Mouse (Mus musculus) embryonic facial prominence, embryonic 13.5 days (tissue): ENCODE measurements around the gene Tmem123. TPM values are rescaled to one million over a fixed set of nuclear protein-coding genes. Genes with fewer than 3 reads are reported as not detected.

Source experiments
- ATAC-seq: fragments of 200-750 bp; cut with Nextera tagmentation; 2 replicates; pipeline ENCODE4 v1.8.0; 2017; ENCODE audit warnings: low read depth; ENCODE audit not compliant: insufficient number of reproducible peaks, insufficient read depth, low FRiP score, low TSS enrichment
- H3K27ac ChIP-seq: fragments of 300-500 bp; sonication (generic); 2 replicates; pipeline ENCODE4 v1.5.1; 2015; ENCODE audit warnings: moderate library complexity, mild to moderate bottlenecking, inconsistent platforms
- H3K27me3 ChIP-seq: fragments of 300-500 bp; sonication (generic); 2 replicates; pipeline ENCODE4 v1.6.1; 2015; ENCODE audit warnings: mild to moderate bottlenecking, inconsistent platforms
- H3K36me3 ChIP-seq: fragments of 300-500 bp; sonication (generic); 2 replicates; pipeline ENCODE4 v1.6.1; 2015; ENCODE audit warnings: mild to moderate bottlenecking, inconsistent platforms
- H3K4me1 ChIP-seq: fragments of 300-500 bp; sonication (generic); 2 replicates; pipeline ENCODE4 v1.6.1; 2015; ENCODE audit warnings: inconsistent platforms
- H3K4me2 ChIP-seq: fragments of 300-500 bp; sonication (generic); 2 replicates; pipeline ENCODE4 v1.6.1; 2015; ENCODE audit warnings: moderate library complexity, mild to moderate bottlenecking, inconsistent platforms
- H3K4me3 ChIP-seq: fragments of 300-500 bp; sonication (generic); 2 replicates; pipeline ENCODE4 v1.5.1; 2015; ENCODE audit warnings: mild to moderate bottlenecking, inconsistent platforms
- H3K9ac ChIP-seq: fragments of 300-500 bp; sonication (generic); 2 replicates; pipeline ENCODE4 v1.6.1; 2015; ENCODE audit warnings: mild to moderate bottlenecking, inconsistent platforms
- H3K9me3 ChIP-seq: fragments of 300-500 bp; sonication (generic); 2 replicates; pipeline ENCODE4 v1.6.1; 2016; ENCODE audit warnings: inconsistent platforms
- WGBS: fragments of 180-500 bp; shearing (Covaris S2); methylation state at CpG from one replicate; pipeline ENCODE4 v1.1.7; 2015; ENCODE audit warnings: mixed read lengths; 5-methylcytosine and 5-hydroxymethylcytosine counted together
- polyA plus RNA-seq: library from polyadenylated mRNA; unstranded; fragments of >200 nt; fragmentation: Nextera tagmentation; extraction: Ambion mirVana; gene quantifications from 2 replicates; pipeline ENCODE4 v1.2.1, GENCODE M21; 2015

Gene Tmem123
- 75.1 and 78.1 TPM in 2 replicates for polyA plus RNA-seq

DNA sequence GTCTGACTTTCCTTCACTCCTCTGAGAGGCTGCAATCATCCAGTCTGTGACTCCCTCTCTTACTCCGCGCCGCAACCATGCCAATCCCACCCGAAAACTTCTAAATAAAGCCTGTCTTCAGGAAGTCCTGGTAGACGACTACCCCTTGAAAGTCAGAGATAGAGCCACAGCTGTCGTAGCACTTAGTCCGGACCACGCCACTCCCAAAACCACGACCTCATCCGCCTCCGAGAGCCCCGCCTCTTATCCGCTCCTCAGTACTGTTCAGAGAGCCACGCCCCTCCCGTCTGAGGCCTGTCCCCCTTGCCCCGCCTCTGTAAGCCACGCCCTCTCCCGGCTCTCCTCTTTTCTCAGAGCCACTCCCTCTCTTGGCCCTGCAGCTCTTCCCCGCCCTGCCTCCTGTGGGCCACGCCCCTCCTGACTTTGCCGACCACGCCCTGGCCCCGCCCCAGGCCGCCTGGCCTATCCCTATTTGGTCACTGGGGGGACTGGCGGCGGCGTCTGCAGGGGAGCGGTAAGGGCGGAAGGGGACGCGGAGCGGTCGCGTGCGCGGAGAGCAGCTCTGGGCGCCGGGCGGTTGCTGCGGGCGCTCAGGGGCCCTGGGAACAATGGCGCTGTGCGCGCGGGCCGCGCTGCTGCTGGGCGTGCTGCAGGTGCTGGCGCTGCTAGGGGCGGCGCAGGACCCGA is at the start of gene Tmem123:
Gene Tmem123 (plus strand): TSS at position 428 of the 687 bp plus-strand sequence.
- H3K4me2 ChIP-seq: peak within 1 kb of the TSS; percentile 75
- H3K36me3 ChIP-seq: peaks cover 3% of the 10 kb centered on the region; the same call in 1 of the 2 replicates
- H3K27ac ChIP-seq: peak within 1 kb of the TSS; percentile 73
- H3K9me3 ChIP-seq: peaks cover 6% of the 10 kb centered on the region; the same call in 1 of the 2 replicates
- H3K4me3 ChIP-seq: peak within 1 kb of the TSS; percentile 75
- WGBS: 0% methylated on average over 52 of the region's 52 CpGs
- peaks cover 12% of the 10 kb centered on the region for H3K27me3 ChIP-seq
- peak; percentile 98 for ATAC-seq
- H3K4me1 ChIP-seq: peaks cover 23% of the 10 kb centered on the region
- peak within 1 kb of the TSS; percentile 84 for H3K9ac ChIP-seq

DNA sequence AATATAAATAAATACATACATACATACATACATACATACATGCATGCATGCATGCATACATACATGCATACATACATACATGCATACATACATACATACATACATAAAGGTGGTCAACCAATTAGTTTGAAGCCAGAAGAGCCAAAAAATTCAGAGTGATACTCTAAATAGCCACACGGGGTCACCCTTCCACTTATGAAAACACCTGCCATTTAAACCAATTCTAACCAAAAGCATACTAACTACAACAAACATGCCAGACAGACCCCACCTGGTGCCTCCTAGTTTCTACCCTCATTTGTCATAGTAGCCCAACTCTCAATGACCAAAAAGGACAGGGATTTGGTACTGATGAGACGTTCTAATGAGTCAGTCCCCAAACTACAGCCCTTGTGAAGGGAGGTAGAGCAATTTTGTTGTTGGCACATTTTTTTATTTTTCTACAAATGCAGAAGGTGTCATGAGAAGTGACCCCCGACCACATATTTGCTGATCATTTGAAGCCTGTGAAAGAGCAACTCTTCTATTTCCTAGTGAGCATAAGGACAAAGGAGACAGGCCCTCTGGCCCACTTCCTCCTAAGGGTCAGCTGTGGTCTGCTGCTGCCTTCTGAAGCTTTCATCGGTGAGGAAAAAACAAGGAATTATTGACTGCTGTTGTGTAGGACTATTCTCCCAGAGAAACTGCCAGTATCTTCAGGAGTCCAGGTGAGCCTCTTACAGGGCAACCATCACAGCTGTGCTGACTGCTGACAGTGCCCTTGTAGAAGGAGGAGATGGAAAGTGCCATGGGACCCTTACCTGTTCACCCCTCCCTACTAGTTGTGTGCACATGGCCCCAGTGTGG is 49.6 kb upstream of the Tmem123 start:
- no peak overlapping the region for H3K9ac ChIP-seq
- WGBS: 38% methylated on average over 4 of the region's 4 CpGs
- no peak overlapping the region for H3K27ac ChIP-seq
- H3K27me3 ChIP-seq: no peaks in the 10 kb centered on the region
- no peak for ATAC-seq
- no peak overlapping the region for H3K4me3 ChIP-seq
- H3K4me2 ChIP-seq: no peak overlapping the region
- no peaks in the 10 kb centered on the region for H3K9me3 ChIP-seq
- no peaks in the 10 kb centered on the region for H3K4me1 ChIP-seq
- no peaks in the 10 kb centered on the region for H3K36me3 ChIP-seq

DNA sequence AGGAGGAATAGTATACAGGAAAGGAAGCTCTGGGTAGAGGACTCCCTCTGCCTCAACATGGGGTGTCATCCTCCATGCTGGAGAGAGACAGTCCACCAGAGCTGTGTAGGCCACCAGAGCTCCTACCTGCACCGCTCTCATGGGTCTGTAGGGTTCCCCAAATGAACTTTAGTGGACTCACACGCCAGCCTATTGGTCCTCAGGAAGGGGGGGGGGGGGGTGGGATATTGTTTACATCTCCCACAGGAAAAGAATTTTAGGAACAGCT is 49.0 kb upstream of the Tmem123 start:
- H3K4me2 ChIP-seq: no peak overlapping the region
- H3K27ac ChIP-seq: no peak overlapping the region
- no peaks in the 10 kb centered on the region for H3K4me1 ChIP-seq
- H3K27me3 ChIP-seq: no peaks in the 10 kb centered on the region
- no peak overlapping the region for H3K4me3 ChIP-seq
- no peak overlapping the region for H3K9ac ChIP-seq
- 83% methylated on average over 2 of the region's 2 CpGs for WGBS
- no peak for ATAC-seq
- no peaks in the 10 kb centered on the region for H3K9me3 ChIP-seq
- H3K36me3 ChIP-seq: no peaks in the 10 kb centered on the region

DNA sequence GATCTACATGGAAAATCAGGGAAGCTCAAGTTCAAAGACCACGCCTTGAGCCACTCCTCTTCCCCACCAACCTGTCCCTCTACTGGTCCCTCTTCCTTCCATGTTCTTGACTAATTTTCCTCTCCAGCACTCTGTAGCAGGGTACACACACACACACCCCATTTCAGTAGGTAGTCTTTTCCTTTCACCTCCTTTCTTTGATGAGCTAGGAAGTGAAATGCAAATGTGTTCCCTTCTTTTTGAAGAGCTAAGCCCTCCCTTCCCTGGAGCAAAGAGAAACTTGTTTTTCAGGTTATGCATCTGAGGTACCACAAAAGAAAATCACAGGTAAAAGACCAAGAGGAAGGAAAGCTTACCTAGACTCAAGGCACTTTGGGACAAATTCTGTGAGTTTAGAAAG is 42.3 kb upstream of the Tmem123 start:
- no peak overlapping the region for H3K4me2 ChIP-seq
- H3K4me3 ChIP-seq: no peak overlapping the region
- H3K27me3 ChIP-seq: no peaks in the 10 kb centered on the region
- H3K36me3 ChIP-seq: no peaks in the 10 kb centered on the region
- H3K9me3 ChIP-seq: no peaks in the 10 kb centered on the region
- no peak overlapping the region for H3K27ac ChIP-seq
- 84% methylated on average over 1 of the region's 1 CpGs for WGBS
- no peak for ATAC-seq
- H3K4me1 ChIP-seq: no peaks in the 10 kb centered on the region
- no peak overlapping the region for H3K9ac ChIP-seq

DNA sequence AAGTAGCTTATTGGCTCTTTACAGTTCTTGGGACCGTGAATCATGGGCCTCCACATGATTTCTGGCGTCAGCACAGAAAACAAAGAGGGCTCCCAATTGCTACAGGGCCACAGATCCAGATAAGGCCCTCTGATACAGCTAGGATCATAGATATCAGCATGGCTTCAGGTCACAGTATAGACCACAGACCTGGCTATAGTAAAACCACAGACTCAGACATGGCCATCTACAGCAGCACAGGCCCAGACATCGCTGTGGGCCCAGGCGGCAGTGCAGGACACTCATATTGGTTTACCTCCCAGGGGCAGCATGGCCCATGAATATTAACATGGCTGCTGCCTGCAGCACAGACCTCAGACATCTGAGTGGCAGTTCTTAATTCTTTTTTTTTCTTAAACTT is 34.8 kb upstream of the Tmem123 start:
- no peaks in the 10 kb centered on the region for H3K27me3 ChIP-seq
- no peaks in the 10 kb centered on the region for H3K9me3 ChIP-seq
- H3K9ac ChIP-seq: no peak overlapping the region
- no peak overlapping the region for H3K4me3 ChIP-seq
- 77% methylated on average over 4 of the region's 4 CpGs for WGBS
- no peaks in the 10 kb centered on the region for H3K4me1 ChIP-seq
- H3K4me2 ChIP-seq: no peak overlapping the region
- ATAC-seq: no peak
- no peaks in the 10 kb centered on the region for H3K36me3 ChIP-seq
- H3K27ac ChIP-seq: no peak overlapping the region

DNA sequence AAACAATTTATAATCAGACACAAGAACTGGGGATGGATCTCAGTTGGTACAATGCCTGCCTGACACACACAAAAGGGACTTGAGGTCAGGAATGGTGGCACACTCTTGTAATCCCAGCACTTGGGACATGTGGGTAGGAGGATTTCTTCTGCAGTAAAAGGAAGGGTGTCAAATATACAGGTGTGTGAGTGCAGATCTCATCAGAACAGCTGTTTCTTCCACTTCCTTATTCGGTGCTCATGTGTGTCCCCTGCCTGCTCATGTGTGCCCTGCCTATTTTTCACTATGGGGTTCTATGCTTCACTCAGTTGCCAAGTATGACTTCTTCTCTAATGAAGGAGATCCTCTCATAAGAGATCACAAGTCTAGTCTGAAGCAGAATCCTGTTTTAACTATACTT is 21.1 kb upstream of the Tmem123 start:
- H3K36me3 ChIP-seq: no peaks in the 10 kb centered on the region
- no peak overlapping the region for H3K4me2 ChIP-seq
- no peaks in the 10 kb centered on the region for H3K27me3 ChIP-seq
- no peak overlapping the region for H3K9ac ChIP-seq
- no peak overlapping the region for H3K27ac ChIP-seq
- H3K4me3 ChIP-seq: no peak overlapping the region
- no peaks in the 10 kb centered on the region for H3K9me3 ChIP-seq
- WGBS: 81% methylated on average over 1 of the region's 1 CpGs
- H3K4me1 ChIP-seq: no peaks in the 10 kb centered on the region
- no peak for ATAC-seq

DNA sequence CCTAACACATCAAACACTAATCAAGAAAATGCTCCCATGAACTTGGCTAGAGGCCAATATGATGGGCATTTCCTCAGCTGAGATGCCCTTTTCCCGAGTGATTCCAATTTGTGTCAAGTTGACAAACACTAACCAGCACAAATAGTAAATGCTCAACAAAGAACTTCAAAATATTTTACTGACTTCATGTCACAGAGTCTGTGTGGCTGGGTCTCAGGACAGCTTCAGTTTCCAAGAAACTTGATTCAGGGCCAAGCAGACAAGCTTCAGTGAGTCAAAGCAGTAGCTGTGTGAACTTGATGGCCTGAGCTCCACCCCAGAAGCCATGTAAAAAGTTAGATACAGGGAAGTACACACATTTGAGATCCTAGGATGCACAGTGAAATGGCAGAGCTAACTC is 19.7 kb upstream of the Tmem123 start:
- Histone ChIP-seq H3K4me1 (no peaks in the 10 kb centered on the region), H3K4me3 (no peak overlapping the region), H3K9ac (no peak overlapping the region), H3K36me3 (no peaks in the 10 kb centered on the region), H3K9me3 (no peaks in the 10 kb centered on the region), H3K4me2 (no peak overlapping the region), H3K27ac (no peak overlapping the region), H3K27me3 (no peaks in the 10 kb centered on the region)
- WGBS: 60% methylated on average over 1 of the region's 1 CpGs
- ATAC-seq: no peak

DNA sequence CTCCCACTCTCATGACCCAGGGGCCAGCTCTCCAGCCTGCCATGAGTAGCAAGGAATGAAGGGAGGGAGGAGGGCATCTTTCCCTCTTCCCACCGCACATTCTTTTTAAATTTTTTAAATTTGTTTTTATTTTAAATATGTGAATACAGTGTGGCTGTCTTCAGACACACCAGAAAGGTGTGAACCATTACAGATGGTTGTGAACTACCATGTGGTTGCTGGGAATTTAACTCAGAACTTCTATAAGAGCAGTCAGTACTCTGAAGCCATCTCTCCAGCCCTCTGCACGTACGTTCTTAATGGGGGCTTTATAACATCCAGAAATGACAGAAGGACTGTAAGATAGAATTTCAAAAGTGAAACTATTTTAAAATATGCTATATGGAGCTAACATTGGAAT is 15.0 kb upstream of the Tmem123 start:
- H3K4me3 ChIP-seq: no peak overlapping the region
- no peaks in the 10 kb centered on the region for H3K9me3 ChIP-seq
- H3K4me1 ChIP-seq: no peaks in the 10 kb centered on the region
- no peak overlapping the region for H3K4me2 ChIP-seq
- H3K27me3 ChIP-seq: no peaks in the 10 kb centered on the region
- 63% methylated on average over 3 of the region's 3 CpGs for WGBS
- no peak for ATAC-seq
- no peak overlapping the region for H3K27ac ChIP-seq
- H3K36me3 ChIP-seq: no peaks in the 10 kb centered on the region
- no peak overlapping the region for H3K9ac ChIP-seq

DNA sequence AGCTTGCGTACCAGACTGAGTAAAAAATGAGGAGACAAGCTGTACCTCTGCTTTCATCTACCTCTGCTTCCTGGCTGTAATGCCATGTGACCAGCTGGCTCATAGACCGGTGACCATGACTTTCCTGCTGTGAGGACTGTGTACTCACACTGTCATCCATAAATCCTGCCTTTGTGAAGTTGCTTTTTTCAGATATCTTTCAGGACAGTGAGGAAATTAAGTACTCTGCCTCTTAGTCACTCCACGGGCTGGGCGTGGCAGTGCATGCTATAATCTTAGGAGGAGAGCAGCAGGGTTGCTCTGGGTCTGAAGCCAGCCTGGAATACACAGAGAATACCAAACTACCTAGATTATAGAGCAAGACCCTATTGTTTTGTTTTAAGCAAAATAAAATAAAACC is 14.3 kb upstream of the Tmem123 start:
- Histone ChIP-seq H3K27me3 (no peaks in the 10 kb centered on the region), H3K4me2 (no peak overlapping the region), H3K36me3 (no peaks in the 10 kb centered on the region), H3K27ac (no peak overlapping the region), H3K4me3 (no peak overlapping the region), H3K9me3 (no peaks in the 10 kb centered on the region), H3K9ac (no peak overlapping the region), H3K4me1 (no peaks in the 10 kb centered on the region)
- no peak for ATAC-seq
- WGBS: 87% methylated on average over 4 of the region's 4 CpGs

DNA sequence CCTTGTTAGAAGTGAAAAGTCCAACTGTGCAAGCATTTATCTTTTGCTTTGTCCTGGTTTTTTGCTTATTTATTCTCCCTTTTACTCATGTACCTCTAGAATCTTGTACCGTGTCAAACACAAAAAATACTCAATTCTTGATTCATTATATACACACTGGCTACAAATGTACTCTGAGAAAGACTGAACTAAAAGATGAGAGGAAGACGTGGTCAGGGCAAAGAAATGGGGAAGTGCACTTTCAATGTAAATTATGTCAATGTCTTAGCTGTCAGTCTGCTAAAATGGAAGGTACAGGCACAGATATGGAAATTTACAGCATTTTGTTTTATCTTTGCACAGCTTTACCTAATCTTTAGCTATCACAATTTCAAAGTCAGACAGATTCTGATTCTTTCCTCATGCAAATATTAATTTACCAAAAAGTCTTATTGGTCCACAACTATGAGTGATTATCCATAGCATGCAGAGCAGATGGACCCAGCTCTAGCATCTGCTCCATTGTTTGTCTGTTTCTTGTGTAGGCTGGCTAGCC is 7.9 kb upstream of the Tmem123 start:
- 76% methylated on average over 2 of the region's 2 CpGs for WGBS
- H3K27me3 ChIP-seq: no peaks in the 10 kb centered on the region

DNA sequence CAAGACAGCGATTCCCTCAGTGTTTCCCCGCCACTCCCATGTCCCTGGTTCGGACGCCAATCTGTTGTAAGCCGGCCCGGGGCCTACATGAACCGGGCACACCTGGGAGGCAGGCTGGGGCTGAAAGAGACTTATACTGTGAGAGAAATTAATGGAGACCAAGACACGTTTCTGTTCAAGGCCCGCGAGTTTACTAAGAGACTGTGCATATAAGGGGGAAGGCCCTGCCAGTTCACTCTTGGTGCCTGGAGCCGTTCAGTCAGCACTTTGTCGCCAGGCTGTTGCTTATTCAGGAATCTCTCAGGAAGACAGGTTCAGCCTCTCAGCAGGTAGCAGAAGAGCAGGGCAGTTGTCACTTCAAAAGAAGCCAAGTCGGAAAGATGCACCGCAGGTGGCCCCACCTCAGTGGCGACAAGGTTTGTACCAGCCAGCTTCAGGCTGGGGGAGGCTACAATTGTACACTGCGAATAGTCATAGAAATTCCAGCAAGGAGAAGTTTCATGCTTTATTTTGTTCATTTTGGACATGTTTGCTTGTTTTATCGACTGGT is 1.9 kb upstream of the Tmem123 start:
- Histone ChIP-seq H3K9ac (no peak overlapping the region), H3K4me3 (no peak overlapping the region), H3K4me1 (peaks cover 23% of the 10 kb centered on the region), H3K27me3 (peaks cover 12% of the 10 kb centered on the region), H3K9me3 (peaks cover 10% of the 10 kb centered on the region), H3K36me3 (no peaks in the 10 kb centered on the region), H3K27ac (no peak overlapping the region), H3K4me2 (no peak overlapping the region)
- no peak for ATAC-seq
- 37% methylated on average over 17 of the region's 17 CpGs for WGBS

More for the DNA sequence above, 7.9 kb upstream of the Tmem123 start:
- no peak overlapping the region for H3K4me2 ChIP-seq
- no peak for ATAC-seq
- H3K27ac ChIP-seq: no peak overlapping the region
- no peaks in the 10 kb centered on the region for H3K36me3 ChIP-seq
- no peaks in the 10 kb centered on the region for H3K4me1 ChIP-seq
- H3K9me3 ChIP-seq: peaks cover 10% of the 10 kb centered on the region
- H3K4me3 ChIP-seq: no peak overlapping the region
- H3K9ac ChIP-seq: no peak overlapping the region

DNA sequence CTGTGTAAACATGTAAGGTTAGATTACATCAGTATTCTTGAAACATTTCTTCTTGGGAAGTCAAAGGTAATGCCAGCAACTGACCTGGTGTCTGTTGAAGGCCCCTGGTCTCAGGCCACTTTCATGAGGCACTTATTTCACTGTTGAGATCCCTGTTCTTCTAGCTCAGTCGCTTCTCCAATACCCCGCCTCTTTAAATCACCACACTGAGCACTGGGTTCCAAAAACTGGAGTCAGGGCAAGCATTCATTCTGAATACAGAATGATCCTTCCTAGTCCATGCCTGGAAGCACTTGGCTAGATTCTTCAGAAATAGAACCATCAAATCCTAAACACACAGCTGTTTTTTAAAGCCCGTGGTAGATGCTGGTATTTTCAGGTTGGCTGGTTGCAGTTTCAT is 1.1 kb upstream of the Tmem123 start:
- peaks cover 23% of the 10 kb centered on the region for H3K4me1 ChIP-seq
- H3K4me3 ChIP-seq: no peak overlapping the region
- H3K27ac ChIP-seq: no peak overlapping the region
- no peaks in the 10 kb centered on the region for H3K36me3 ChIP-seq
- H3K4me2 ChIP-seq: no peak overlapping the region
- H3K9me3 ChIP-seq: peaks cover 8% of the 10 kb centered on the region
- no peak overlapping the region for H3K9ac ChIP-seq
- H3K27me3 ChIP-seq: peaks cover 12% of the 10 kb centered on the region
- ATAC-seq: no peak
- 75% methylated on average over 3 of the region's 3 CpGs for WGBS
